Mouse (Mus musculus) T-cell, adult 66 days (primary cell): ENCODE measurements around the gene Zscan2. TPM values are rescaled to one million over a fixed set of nuclear protein-coding genes. Genes with fewer than 3 reads are reported as not detected.

Source experiments
- total RNA-seq, 2 experiments: library from RNA; stranded (reverse); gene quantifications; 3 replicates in 1 of 2; 4 replicates in 1 of 2; pipeline ENCODE4 v1.2.4; 2023

Zscan2 gene
- total RNA-seq: 10 to 100 TPM; 19.9 to 27.0 TPM

GRCm38 (mm10) chr7:80860729-80861274 is at the start of gene Zscan2:
TSS of gene Zscan2 (plus strand) at chr7:80860920.

DNA sequence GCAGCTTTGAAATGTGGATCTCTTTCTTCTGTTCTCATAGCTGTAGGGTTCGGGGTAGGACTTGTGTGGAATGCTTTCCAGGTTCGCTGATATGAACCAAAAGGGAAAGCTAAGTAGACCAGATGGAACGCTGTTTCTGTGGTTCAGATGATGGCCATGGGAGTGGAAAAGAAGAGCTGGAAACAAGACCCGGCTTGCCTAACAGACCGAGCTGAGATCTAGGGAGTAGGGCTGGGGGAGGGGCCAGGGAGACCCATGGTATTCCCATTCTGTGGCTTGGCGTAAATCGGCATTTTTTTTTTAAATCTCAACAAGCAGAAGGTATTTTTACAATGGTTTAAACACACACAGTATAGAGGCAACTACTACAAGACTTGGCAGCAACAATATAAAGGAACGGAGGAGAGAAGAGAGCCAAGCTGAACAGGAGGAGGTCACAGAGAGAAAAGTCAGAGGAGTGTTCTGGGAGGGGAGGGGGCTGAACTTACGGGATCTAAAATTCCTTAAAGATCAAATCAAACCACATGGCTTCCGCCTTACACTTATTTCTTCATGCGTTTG is 34.8 kb upstream of the Zscan2 start, which contains the start of gene Iqgap1:
Gene Iqgap1, minus strand, starts transcription at position 132 of the 561 bp plus-strand sequence.

DNA sequence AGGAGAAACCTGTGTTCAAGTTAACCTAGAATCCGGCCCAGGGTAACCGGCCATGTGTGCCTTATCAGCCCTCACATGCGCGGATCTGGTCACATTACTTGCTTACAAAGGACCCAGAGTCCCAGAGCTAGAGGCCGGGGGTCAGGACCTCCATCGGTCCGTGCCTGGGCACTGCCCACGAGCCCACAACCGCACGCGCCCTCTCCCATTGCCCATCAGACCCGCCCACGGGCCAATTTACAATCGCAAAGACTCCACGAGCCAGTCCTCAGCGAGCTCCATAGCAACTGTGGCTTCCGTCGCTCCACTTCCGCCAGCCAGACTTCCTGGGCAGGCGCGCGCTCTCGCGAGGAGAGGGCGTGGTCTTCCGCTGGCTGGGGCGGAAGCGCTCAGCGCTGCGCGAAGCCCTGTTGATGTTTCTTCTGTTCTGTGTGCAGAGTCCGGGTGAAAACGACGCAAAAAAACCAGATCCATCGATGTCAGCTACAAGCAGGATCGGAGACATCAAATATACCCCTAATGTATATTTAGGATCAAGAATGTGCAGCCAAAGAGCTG is 40.3 kb downstream of the Zscan2 start, which contains the start of gene Wdr73:
Gene Wdr73, minus strand, starts transcription at position 326 of the 558 bp plus-strand sequence.

GRCm38 (mm10) chr7:80904921-80905515 is 44.3 kb downstream of the Zscan2 start, which contains the start of gene Nmb:
TSS of gene Nmb (minus strand) at chr7:80905076.

Other genes starting within 250 kb of the Zscan2 start
- 10 to 100 TPM; 63.4 to 69.8 TPM for gene Crtc3, start 172.0 kb upstream of the Zscan2 start, total RNA-seq
- gene Iqgap1, start 34.9 kb upstream of the Zscan2 start, total RNA-seq: 100 to 1,000 TPM; 232 to 249 TPM
- 10 to 100 TPM; 20.2 to 20.9 TPM for gene Wdr73, start 40.3 kb downstream of the Zscan2 start, total RNA-seq
- gene Nmb, start 44.2 kb downstream of the Zscan2 start, total RNA-seq: 10 to 100 TPM; 31.5 to 32.4 TPM
- gene Sec11a, start 86.9 kb downstream of the Zscan2 start, total RNA-seq: 100 to 1,000 TPM; 138 to 152 TPM
- 10 to 100 TPM; 79.2 to 89.6 TPM for gene Zfp592, start 132.8 kb downstream of the Zscan2 start, total RNA-seq
- under 1 TPM; 0.32 to 0.62 TPM for gene Alpk3, start 196.7 kb downstream of the Zscan2 start, total RNA-seq